Mouse (Mus musculus) heart, adult 11 months (tissue): ENCODE data around the gene Trpd52l3.
A peak's percentile ranks its signal among the peaks of the same experiment; 100 is the strongest.

Source experiments
- DNase-seq: peaks from one replicate; pipeline ENCODE4 v3.0.0; 2022

Gene Trpd52l3

GRCm38 (mm10) chr19:30003621-30004020, at the start of gene Trpd52l3:
Gene Trpd52l3, plus strand, starts transcription at chr19:30003790.
- DNase-seq: peak; percentile 88

DNA sequence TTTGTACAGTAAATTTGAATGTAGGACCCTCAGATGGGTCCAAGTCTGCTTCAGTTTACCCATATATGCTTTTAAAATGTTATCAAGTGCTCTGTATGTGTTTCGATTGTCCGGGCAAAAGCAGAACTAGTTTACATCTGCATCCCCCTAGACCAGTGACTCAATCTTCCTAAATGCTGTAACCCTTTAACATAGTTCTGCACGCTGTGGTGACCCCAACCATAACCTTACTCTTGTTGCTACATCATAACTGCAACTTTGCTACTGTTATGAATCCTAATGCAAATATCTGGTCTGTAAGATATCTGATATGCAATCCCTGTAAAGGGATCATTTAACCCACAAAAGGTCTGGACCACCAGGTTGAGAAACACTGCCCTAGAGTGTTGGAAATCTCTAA, 49.8 kb upstream of the Trpd52l3 start:
- no peak for DNase-seq

- peak; percentile 16 for DNase-seq
Measured at GRCm38 (mm10) chr19:29955454-29955853, 48.1 kb upstream of the Trpd52l3 start.

DNA sequence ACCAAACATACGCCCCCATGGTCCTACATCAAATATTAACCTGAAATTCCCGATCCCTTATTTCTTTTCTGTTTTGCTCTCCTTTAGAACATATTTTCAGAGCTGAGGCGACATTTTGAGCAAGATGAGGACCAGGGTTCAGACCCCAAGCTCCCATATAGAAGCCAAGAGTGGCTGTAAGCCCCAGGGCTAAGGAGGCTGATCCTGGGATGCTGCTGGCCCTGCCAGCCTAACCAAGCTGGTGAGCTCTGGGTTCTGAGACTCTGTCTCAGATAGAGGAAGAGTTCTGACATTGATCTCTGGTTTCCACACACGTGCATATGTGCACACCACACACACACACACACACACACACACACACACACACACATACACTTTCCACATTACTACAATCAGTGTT, 42.7 kb upstream of the Trpd52l3 start:
- DNase-seq: peak; percentile 71

DNA sequence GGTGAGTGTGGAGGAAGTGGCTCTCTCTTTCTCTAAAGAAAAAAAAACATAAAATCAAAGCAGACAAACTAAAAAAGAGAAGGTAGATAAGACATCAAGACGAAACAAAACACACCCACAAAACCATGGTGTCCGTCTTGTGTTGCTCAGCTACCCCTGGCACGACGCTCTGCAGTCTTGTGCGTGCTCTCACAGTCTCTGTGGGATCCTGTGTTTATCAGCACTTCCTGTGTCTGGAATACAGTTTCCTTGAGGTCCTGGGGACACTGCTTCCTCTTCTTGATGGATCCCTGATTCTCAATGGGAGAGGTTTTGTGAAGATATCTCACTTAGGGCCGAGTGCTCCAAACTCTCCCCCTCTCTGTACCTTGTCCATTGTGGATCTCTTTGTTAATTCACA, 41.7 kb upstream of the Trpd52l3 start:
- peak; percentile 89 for DNase-seq

DNA sequence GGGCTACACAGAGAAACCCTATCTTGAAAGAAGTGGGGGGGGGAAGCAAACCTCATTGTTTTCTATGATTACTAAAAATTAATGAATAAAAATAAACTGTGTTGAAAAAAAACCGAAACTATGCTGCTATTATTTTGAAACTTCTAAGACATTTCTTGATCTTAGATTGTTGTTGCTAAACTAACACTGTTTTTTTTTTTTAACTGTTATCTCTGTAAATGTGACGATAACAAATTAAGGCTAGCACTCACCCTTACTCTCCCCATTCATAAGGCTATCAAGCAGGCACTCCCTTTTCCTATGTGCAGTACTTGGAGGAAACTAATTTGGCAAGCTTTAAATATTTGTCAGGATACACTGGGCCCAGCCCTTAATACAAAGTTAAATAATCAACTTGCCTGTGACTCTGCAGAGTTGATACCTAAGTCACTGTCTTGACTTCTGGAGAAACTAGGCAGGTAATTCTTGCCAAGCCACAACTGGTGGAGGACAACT, 39.9 kb upstream of the Trpd52l3 start:
- DNase-seq: peak; percentile 44

GRCm38 (mm10) chr19:29967960-29968359, 35.6 kb upstream of the Trpd52l3 start:
- DNase-seq: peak; percentile 27

- peak; percentile 98 for DNase-seq
Measured at GRCm38 (mm10) chr19:29973396-29973795, 30.2 kb upstream of the Trpd52l3 start.

- peak; percentile 49 for DNase-seq
Measured at GRCm38 (mm10) chr19:29978847-29979246, 24.7 kb upstream of the Trpd52l3 start.

DNA sequence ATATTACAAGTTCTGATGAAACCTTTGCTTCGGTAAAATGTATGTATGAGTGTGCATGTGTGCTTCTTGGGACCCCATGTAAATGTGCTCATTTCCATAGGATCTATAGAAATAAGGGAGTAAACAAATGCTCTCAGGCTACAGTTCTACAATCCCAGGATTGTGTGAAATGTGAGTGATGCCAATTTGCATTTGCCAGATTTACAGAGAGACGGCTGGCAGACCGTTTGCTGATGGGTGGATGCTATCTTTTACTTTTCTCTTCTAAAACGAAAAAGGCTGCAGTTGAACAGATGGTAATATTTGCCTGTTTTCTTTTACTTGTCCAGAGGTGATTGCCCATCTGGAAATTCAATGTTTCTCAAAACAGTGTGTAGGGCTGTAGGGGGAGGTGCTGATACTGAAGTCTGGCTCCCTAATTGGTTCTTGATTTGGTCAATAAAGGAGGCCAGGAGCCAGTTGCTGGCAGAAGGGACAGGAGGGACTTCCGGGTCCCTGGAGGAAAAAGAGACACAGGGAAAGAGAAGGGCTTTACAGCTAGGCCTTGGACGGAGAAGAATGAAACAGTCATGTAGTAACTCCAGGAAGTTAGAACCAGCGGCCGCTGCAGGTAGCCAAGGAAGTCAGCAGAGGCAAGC, 24.0 kb upstream of the Trpd52l3 start:
- DNase-seq: peak; percentile 37

- DNase-seq: peak; percentile 89
Measured at GRCm38 (mm10) chr19:29984208-29985005, 19.2 kb upstream of the Trpd52l3 start.

DNA sequence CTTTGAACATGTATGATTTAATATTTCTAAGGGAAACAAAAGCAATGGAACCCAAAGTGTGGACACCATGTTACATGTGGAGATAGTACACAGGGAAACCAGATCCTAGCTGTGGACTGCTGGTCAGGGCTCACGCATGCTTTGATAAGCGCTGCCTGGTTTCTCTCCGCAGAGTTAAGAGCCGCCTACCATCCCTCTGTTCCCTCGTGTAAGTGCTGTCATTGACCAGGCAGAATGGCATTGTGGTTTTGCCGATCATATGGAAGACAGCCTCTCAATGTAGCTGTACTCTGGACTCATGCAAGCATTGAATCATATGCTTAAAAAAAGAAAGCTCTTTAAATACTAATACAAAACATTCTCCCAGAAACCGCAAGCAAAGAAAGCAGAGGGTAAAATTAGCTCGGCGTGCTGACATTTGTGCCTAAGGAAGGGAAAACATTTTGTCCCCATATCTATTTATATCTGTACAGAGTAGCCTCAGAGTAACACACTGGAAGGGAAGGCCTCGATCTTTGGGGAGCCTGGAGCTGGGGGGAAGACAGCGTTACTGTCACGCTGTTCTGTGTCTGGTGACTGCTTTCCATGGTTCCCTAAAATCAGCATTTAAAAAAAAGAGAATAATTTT, 17.0 kb upstream of the Trpd52l3 start:
- DNase-seq: peak; percentile 84

- peak; percentile 72 for DNase-seq
Measured at GRCm38 (mm10) chr19:30000406-30001365, 2.9 kb upstream of the Trpd52l3 start.

- DNase-seq: no peak
Measured at GRCm38 (mm10) chr19:30001550-30001949, 2.0 kb upstream of the Trpd52l3 start.

GRCm38 (mm10) chr19:30006371-30006770, 2.8 kb downstream of the Trpd52l3 start:
- DNase-seq: peak; percentile 54

DNA sequence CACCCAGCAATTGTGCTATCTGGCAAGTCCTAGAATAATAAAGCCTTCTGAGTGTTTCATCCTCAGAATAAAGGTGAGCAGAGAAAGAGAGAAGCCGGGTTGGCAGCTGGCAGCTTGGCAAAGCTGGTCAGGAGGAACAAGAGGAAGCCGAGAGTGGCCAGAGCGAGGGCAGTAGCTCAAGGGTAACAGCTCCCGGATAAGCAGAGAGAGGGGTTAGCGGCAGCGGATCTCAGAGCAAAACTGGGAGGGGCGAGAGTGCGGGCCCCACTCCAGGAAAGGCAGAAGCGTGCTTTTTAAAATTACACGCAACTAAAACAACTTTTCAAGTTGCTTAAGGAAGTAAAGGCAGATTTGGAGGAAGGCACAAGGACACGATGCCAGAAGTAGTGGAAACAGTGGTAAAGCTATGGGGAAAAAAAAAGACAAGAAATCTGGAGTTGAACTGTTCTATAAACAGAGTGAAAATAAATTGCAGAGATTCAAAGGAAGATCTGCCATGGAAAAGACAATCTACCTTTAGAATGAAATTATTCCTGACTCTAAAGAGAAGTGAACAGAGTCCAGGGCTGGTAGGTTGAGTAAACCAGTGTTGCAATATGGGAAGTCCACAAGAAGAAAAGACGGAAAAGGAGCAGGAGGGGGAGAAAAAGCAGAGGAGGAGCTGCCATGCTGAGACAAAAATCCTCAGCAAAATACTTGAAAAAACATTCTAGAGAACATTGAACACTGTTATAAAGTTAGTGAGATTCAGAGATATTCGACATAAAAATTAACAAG, 7.1 kb downstream of the Trpd52l3 start:
- DNase-seq: peak; percentile 85

DNA sequence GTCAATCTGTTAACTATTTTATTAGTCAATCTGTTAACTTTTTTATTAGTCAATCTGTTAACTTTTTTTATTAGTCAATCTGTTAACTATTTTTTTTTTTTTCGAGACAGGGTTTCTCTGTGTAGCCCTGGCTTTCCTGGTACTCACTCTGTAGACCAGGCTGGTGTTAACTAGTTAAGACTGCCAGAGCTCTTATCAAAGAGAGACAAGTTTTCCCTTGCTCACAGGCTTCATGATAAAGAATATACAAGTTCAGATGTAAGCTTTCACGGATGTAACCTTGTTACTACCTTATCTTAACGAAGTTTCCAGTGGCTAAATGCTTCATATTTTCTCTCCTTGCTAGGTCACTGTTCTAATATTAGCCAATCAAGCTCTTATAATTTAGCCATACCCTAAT, 10.7 kb downstream of the Trpd52l3 start:
- DNase-seq: no peak

GRCm38 (mm10) chr19:30016156-30016555, 12.6 kb downstream of the Trpd52l3 start:
- DNase-seq: peak; percentile 56

GRCm38 (mm10) chr19:30023419-30023818, 19.8 kb downstream of the Trpd52l3 start:
- DNase-seq: peak; percentile 19

DNA sequence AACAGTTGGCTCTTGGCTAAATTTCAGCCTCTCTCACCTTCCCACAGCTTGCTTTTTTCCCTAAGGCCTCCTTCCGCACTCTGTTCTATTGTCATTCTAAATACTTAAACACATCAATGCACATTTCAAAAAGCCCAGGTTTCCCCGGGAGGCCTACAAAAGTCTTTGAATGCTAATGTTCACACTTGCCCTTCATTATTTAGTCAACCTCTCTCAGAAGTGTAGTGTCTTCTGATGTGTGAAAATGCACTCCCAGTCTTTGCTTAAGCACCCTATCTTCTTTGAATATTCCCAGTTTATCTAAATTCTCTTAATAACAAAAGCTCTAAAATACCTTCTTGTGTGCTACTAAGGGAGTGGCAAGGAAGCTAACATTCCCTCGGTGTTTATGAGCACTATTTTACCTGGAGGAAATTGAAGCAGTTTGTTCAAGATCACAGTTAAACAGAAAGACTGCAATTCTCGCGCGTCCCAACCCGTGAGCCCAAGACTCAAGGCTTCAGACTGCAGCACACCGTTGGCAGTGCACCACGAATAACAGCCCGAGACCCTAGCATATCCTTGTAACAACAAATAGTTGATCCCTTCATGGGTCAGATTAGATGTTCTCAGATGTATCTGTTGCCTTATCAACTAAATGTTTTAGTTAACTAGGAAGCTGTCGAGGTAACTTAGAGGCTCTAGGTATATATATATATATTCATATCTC, 25.6 kb downstream of the Trpd52l3 start:
- no peak for DNase-seq
